Mouse (Mus musculus) ES-Bruce4 (cell line): ENCODE data around the gene Rfx8. TPM values are rescaled to one million over a fixed set of nuclear protein-coding genes. Genes with fewer than 3 reads are reported as not detected.

ENCODE experiments used
- H3K27ac ChIP-seq: 2 replicates; pipeline ENCODE4 v1.5.1; 2012; ENCODE audit warnings: low read length, inconsistent platforms; ENCODE audit not compliant: insufficient read depth
- H3K27me3 ChIP-seq: 2 replicates; pipeline ENCODE4 v1.6.1; 2012; ENCODE audit warnings: mild to moderate bottlenecking, low read length, inconsistent platforms; ENCODE audit not compliant: control insufficient read depth, poor library complexity, insufficient read depth, severe bottlenecking
- H3K36me3 ChIP-seq: 2 replicates; pipeline ENCODE4 v1.6.1; 2012; ENCODE audit warnings: inconsistent platforms, mild to moderate bottlenecking, low read length, moderate library complexity; ENCODE audit not compliant: control insufficient read depth, poor library complexity, insufficient read depth, severe bottlenecking
- H3K4me1 ChIP-seq: one replicate; pipeline ENCODE4 v1.8.1; 2011; ENCODE audit warnings: low read length; ENCODE audit not compliant: control insufficient read depth, insufficient read depth
- H3K4me3 ChIP-seq: 2 replicates; pipeline ENCODE4 v1.5.1; 2011; ENCODE audit warnings: low read depth, mild to moderate bottlenecking, low read length
- H3K9ac ChIP-seq: 2 replicates; pipeline ENCODE4 v1.6.1; 2012; ENCODE audit warnings: low read depth, mild to moderate bottlenecking, inconsistent platforms; ENCODE audit not compliant: poor library complexity, severe bottlenecking
- H3K9me3 ChIP-seq: replicated peaks from 2 replicates; pipeline ENCODE4 v1.6.1; 2012; ENCODE audit warnings: mild to moderate bottlenecking, low read length, inconsistent platforms; ENCODE audit not compliant: control insufficient read depth, poor library complexity, insufficient read depth, severe bottlenecking
- CTCF ChIP-seq: IDR thresholded peaks from one replicate; pipeline ENCODE4 v1.8.1; 2011; ENCODE audit warnings: low read depth, low read length
- EP300 ChIP-seq: IDR thresholded peaks from 2 replicates; pipeline ENCODE4 v1.6.1; 2011; ENCODE audit warnings: low read depth, low read length; ENCODE audit not compliant: insufficient read depth
- POLR2A ChIP-seq: IDR thresholded peaks from one replicate; pipeline ENCODE4 v1.8.1; 2011; ENCODE audit warnings: low read length; ENCODE audit not compliant: insufficient read depth
- polyA plus RNA-seq: library from polyadenylated mRNA; stranded (reverse); fragments of >200 nt; gene quantifications from 2 replicates; pipeline ENCODE4 v1.2.4, GENCODE M21; 2011; ENCODE audit warnings: low read depth; ENCODE audit not compliant: missing spikeins, insufficient read depth, insufficient read length

The Rfx8 gene
- polyA plus RNA-seq, 1 experiment: not detected

GRCm38 (mm10) chr1:39653028-39653427 lies 67.8 kb downstream of the Rfx8 start:
- Histone ChIP-seq H3K36me3 (no peaks in the 10 kb centered on the region), H3K9me3 (no peaks in the 10 kb centered on the region), H3K4me1 (no peaks in the 10 kb centered on the region), H3K4me3 (no peak overlapping the region), H3K9ac (no peak overlapping the region), H3K27ac (no peak overlapping the region), H3K27me3 (no peaks in the 10 kb centered on the region)
- no peak for TF ChIP-seq CTCF
- TF ChIP-seq EP300: no peak
- no peak for TF ChIP-seq POLR2A

- Histone ChIP-seq H3K9ac (no peak within 1 kb of the TSS), H3K27ac (no peak within 1 kb of the TSS), H3K36me3 (no peaks in the 10 kb centered on the region), H3K27me3 (no peaks in the 10 kb centered on the region), H3K4me1 (no peaks in the 10 kb centered on the region), H3K4me3 (peak within 1 kb of the TSS; percentile 57), H3K9me3 (no peaks in the 10 kb centered on the region)
- TF ChIP-seq CTCF (no peak), POLR2A (no peak), EP300 (no peak)
These were observed 69.6 kb downstream of the Rfx8 start, which contains the start of gene Creg2 for GRCm38 (mm10) chr1:39651241-39651548. Gene Creg2, minus strand, starts transcription at chr1:39651474.

GRCm38 (mm10) chr1:39650435-39651240 lies 70.2 kb downstream of the Rfx8 start:
- no peaks in the 10 kb centered on the region for H3K27me3 ChIP-seq
- TF ChIP-seq CTCF (peak; percentile 63), POLR2A (no peak), EP300 (no peak)
- H3K4me3 ChIP-seq: peak overlapping the region; percentile 57
- no peaks in the 10 kb centered on the region for H3K36me3 ChIP-seq
- no peaks in the 10 kb centered on the region for H3K4me1 ChIP-seq
- no peaks in the 10 kb centered on the region for H3K9me3 ChIP-seq
- no peak overlapping the region for H3K9ac ChIP-seq
- H3K27ac ChIP-seq: no peak overlapping the region

GRCm38 (mm10) chr1:39649691-39650434 lies 70.9 kb downstream of the Rfx8 start:
- Histone ChIP-seq H3K9me3 (no peaks in the 10 kb centered on the region), H3K4me1 (no peaks in the 10 kb centered on the region), H3K4me3 (peak overlapping the region; percentile 57), H3K9ac (no peak overlapping the region), H3K27ac (no peak overlapping the region), H3K27me3 (no peaks in the 10 kb centered on the region), H3K36me3 (no peaks in the 10 kb centered on the region)
- no peak for TF ChIP-seq POLR2A
- TF ChIP-seq CTCF: no peak
- TF ChIP-seq EP300: no peak

GRCm38 (mm10) chr1:39648584-39648983 lies 72.2 kb downstream of the Rfx8 start:
- Histone ChIP-seq H3K27ac (no peak overlapping the region), H3K27me3 (no peaks in the 10 kb centered on the region)

More at GRCm38 (mm10) chr1:39648584-39648983, 72.2 kb downstream of the Rfx8 start:
- no peak overlapping the region for H3K4me3 ChIP-seq
- no peak overlapping the region for H3K9ac ChIP-seq
- no peaks in the 10 kb centered on the region for H3K36me3 ChIP-seq
- TF ChIP-seq EP300: no peak
- TF ChIP-seq POLR2A: no peak
- no peak for TF ChIP-seq CTCF
- H3K4me1 ChIP-seq: no peaks in the 10 kb centered on the region
- H3K9me3 ChIP-seq: no peaks in the 10 kb centered on the region
